Mouse (Mus musculus) kidney, embryonic 16.5 days (tissue): Measurements from ENCODE around the gene Lef1. TPM values are rescaled to one million over a fixed set of nuclear protein-coding genes. Genes with fewer than 3 reads are reported as not detected.
A peak's percentile ranks its signal among the peaks of the same experiment; 100 is the strongest.

Experiments
- ATAC-seq: fragments of 200-750 bp; cut with Nextera tagmentation; 2 replicates; pipeline ENCODE4 v1.8.0; 2017; ENCODE audit warnings: moderate TSS enrichment; ENCODE audit not compliant: low FRiP score, low TSS enrichment
- H3K27ac ChIP-seq: fragments of 300-500 bp; sonication (generic); 2 replicates; pipeline ENCODE4 v1.5.1; 2014; ENCODE audit warnings: low read length
- H3K27me3 ChIP-seq: fragments of 300-500 bp; sonication (generic); 2 replicates; pipeline ENCODE4 v1.6.1; 2014; ENCODE audit warnings: low read length, control low read depth, mixed read lengths; ENCODE audit not compliant: insufficient read depth
- H3K36me3 ChIP-seq: fragments of 300-500 bp; sonication (generic); 2 replicates; pipeline ENCODE4 v1.6.1; 2014; ENCODE audit warnings: low read length, control low read depth, mixed read lengths; ENCODE audit not compliant: insufficient read depth
- H3K4me1 ChIP-seq: fragments of 300-500 bp; sonication (generic); 2 replicates; pipeline ENCODE4 v1.6.1; 2014; ENCODE audit warnings: low read length, control low read depth, mixed read lengths; ENCODE audit not compliant: insufficient read depth
- H3K4me2 ChIP-seq: fragments of 300-500 bp; sonication (generic); replicated peaks from 2 replicates; pipeline ENCODE4 v1.6.1; 2014; ENCODE audit warnings: low read depth, low read length
- H3K4me3 ChIP-seq: fragments of 300-500 bp; sonication (generic); 2 replicates; pipeline ENCODE4 v1.5.1; 2014; ENCODE audit warnings: mild to moderate bottlenecking, low read length
- H3K9ac ChIP-seq: fragments of 300-500 bp; sonication (generic); replicated peaks from 2 replicates; pipeline ENCODE4 v1.6.1; 2014; ENCODE audit warnings: low read length
- H3K9me3 ChIP-seq: fragments of 300-500 bp; sonication (generic); 2 replicates; pipeline ENCODE4 v1.6.1; 2016; ENCODE audit warnings: low read length, control low read depth
- WGBS: fragments of 180-500 bp; shearing (Covaris S2); extraction: QIAGEN DNeasy Blood & Tissue Kit; methylation state at CpG from one replicate; pipeline ENCODE4 v1.1.7; 2014; 5-methylcytosine and 5-hydroxymethylcytosine counted together
- polyA plus RNA-seq: library from polyadenylated mRNA; unstranded; fragments of >200 nt; fragmentation: Nextera tagmentation; extraction: Ambion mirVana; gene quantifications from 2 replicates; pipeline ENCODE4 v1.2.1, GENCODE M21; 2015

Lef1 gene
- polyA plus RNA-seq, 1 experiment from 2014 or later: 20.0 TPM

DNA sequence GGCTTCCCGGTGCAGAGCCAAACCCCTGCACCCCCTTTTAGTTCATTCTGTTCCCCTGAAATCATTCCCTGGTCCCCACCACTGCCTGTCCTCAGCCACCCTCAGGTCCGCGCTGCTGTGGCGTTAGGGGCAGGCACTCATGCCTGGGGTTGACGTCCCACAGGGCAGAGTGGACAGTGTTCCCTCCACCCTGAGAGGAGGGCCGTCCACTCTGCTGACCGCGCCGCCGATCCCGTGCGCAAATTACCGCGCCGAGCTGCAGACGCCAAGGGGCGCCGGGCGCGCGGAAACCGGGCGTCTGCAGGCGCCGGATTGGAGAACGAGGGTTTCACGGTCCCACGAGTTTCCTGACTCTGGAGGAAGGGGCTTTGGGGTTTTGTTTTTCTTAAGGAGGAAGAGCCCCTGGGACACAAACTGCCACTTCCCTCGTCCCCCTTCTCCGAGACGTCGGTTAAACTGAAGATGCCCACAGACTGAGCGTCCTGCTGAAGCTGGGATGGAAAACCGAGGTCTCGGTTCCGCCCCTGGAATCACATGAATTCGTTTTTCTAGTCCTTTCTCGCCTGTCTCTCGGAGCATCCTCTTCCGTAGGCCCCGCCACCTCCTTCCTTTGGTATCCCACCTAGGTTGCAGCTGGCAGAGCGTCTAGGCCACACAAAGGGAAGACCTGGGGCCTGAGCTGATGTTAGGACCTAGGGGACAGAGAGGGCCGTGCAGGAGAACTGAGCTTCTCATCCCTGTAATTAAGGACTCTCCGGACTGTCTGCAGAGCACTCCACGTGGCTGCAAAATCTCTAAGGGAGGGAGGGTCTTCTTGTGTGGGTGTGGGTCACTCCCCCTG, 3.6 kb upstream of the Lef1 start:
- Histone ChIP-seq H3K9ac (peak overlapping the region; percentile 42), H3K4me2 (peak overlapping the region; percentile 79), H3K9me3 (no peaks in the 10 kb centered on the region), H3K4me3 (peak overlapping the region; percentile 49), H3K36me3 (no peaks in the 10 kb centered on the region), H3K27me3 (peaks cover 61% of the 10 kb centered on the region), H3K4me1 (peaks cover 41% of the 10 kb centered on the region), H3K27ac (0 out of 2 replicates have a peak overlapping the region, but pooled peaks have one; percentile 23)
- ATAC-seq: peak; percentile 50; the same call in 1 of the 2 replicates
- under 1% methylated on average over 45 of the region's 45 CpGs for WGBS

DNA sequence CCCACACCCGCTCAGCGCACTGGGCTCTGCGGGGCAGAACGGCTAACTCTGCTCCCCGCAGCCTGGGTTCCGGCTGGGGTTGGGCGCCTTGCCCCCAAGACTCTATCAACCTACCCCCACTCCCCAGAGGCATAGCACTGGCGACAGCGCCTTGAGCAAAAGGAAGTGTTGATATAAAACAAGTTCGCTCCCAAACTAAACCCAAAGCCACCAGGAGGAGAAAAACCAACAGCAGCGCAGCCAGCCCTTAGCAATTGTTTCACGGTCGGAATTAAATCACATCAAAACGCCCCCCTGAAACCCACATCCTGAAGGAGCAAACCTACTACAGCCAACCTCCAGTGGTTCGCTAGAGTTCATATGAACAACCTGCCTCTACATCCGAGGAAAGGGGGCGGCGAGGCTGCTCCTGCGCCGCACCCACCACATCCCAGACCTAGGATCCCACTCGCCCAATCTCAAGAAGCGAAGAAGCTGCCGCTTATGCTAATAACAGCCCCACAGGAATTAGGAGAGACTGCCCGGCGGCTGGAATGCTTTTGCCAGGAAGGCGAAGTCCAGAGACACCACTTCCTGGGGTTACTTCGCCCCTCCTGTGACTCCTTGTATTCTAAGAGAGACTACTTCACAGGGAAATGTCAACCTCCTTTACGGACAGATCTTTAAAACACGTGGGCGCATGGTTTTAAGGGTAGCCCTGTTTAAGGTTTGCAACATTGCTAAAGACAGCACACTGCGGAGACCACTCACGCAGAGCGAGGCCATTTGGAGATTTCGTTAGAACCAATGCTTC, 2.8 kb upstream of the Lef1 start:
- H3K9ac ChIP-seq: no peak overlapping the region

GRCm38 (mm10) chr3:131108094-131108653, 2.1 kb upstream of the Lef1 start:
- WGBS: 1% methylated on average over 9 of the region's 9 CpGs
- Histone ChIP-seq H3K36me3 (no peaks in the 10 kb centered on the region), H3K9ac (no peak overlapping the region), H3K27ac (no peak overlapping the region), H3K4me2 (peak overlapping the region; percentile 79), H3K9me3 (no peaks in the 10 kb centered on the region), H3K4me3 (peak overlapping the region; percentile 49; the same call in 1 of the 2 replicates), H3K4me1 (peaks cover 48% of the 10 kb centered on the region), H3K27me3 (peaks cover 65% of the 10 kb centered on the region)
- no peak for ATAC-seq

More for the DNA sequence above, 2.8 kb upstream of the Lef1 start:
- no peaks in the 10 kb centered on the region for H3K36me3 ChIP-seq
- no peak for ATAC-seq
- H3K4me2 ChIP-seq: peak overlapping the region; percentile 79
- H3K27me3 ChIP-seq: peaks cover 66% of the 10 kb centered on the region
- under 1% methylated on average over 34 of the region's 34 CpGs for WGBS
- peak overlapping the region; percentile 49 for H3K4me3 ChIP-seq
- no peaks in the 10 kb centered on the region for H3K9me3 ChIP-seq
- H3K27ac ChIP-seq: no peak overlapping the region
- peaks cover 41% of the 10 kb centered on the region for H3K4me1 ChIP-seq

DNA sequence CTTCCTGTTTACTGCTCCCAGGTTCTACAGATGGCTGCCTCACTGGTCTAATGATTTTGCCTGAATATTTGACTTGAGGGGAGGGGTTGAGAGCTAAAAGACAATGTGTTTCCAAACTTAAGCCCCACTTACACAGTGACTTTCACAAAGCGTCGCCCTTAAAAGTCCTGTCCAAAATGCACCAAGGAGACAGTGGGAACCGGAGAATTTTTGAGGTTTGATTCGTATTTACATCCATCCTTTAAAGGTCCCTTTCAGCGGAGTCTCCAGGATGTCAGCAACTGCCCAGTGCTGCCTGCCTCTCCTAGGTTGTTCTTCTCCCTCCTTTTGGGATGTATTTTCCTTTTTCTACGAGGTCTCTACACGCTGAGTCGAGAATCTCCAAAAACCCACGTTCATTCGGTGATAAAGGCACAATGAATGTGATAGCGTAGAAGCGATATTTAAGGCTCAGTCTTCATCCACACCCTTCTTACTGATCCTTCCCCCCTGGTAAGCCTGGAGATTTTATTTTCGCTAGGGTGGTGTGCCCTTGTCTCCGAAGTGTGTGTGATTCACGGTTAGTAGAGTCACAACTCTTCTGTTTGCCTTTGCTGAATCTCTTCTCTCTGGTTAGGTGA, 1.1 kb upstream of the Lef1 start:
- Histone ChIP-seq H3K27ac (no peak overlapping the region), H3K4me2 (peak overlapping the region; percentile 89), H3K36me3 (no peaks in the 10 kb centered on the region), H3K27me3 (peaks cover 62% of the 10 kb centered on the region), H3K9ac (no peak overlapping the region; the same call in 1 of the 2 replicates), H3K4me1 (peaks cover 48% of the 10 kb centered on the region), H3K9me3 (no peaks in the 10 kb centered on the region), H3K4me3 (peak overlapping the region; percentile 69)
- WGBS: 2% methylated on average over 15 of the region's 15 CpGs
- ATAC-seq: no peak

DNA sequence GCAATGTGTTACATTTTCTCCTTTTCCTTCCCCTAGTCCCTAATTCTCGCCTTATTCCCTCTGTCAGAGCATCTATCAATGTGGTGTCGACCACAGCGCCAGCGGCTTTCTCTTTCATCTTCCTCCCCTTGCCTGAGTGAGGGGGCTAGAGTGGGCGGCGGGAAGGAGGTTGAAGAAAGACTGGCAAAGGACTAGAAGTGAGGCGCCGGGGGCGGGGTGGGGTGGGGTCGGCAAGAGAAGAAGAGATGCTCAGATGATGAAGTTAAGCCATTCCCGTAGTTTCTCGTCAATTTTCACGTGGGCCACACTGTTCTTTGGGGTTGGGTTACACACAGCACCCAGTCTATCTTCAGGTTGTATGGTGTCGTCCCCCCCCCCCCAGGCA, 593 bp upstream of the Lef1 start:
- H3K27me3 ChIP-seq: peaks cover 62% of the 10 kb centered on the region

DNA sequence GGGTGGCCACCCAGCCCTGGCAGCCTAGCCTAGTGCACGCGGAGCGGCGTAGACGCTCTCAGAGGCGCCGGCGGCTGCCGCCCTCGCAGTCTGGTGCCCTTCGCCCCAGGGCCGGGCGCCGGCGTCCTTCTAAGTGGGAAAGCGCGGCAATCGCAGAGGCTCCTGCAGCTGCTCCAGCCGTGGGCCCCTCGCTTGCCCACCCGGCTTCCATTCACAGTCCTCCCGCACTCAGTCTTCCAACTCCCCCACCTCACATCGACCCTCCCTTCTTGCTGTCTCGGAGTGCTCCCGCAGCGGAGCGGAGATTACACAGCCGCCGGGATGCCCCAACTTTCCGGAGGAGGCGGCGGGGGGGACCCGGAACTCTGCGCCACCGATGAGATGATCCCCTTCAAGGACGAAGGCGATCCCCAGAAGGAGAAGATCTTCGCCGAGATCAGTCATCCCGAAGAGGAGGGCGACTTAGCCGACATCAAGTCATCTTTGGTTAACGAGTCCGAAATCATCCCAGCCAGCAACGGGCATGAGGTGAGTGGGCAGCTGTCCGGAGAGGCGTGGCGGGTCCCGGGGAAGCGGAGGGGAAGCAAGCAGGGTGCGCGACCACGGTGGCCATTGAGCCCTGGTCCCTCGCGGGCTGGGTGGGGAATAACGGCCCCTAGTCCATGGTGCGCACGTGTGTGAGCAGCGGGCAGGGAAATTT, 1.0 kb downstream of the Lef1 start:
- peaks cover 50% of the 10 kb centered on the region for H3K27me3 ChIP-seq
- peaks cover 41% of the 10 kb centered on the region for H3K4me1 ChIP-seq
- ATAC-seq: peak; percentile 24; the same call in 1 of the 2 replicates
- H3K9ac ChIP-seq: peak overlapping the region; percentile 73
- H3K9me3 ChIP-seq: no peaks in the 10 kb centered on the region
- H3K4me3 ChIP-seq: peak overlapping the region; percentile 69
- H3K36me3 ChIP-seq: no peaks in the 10 kb centered on the region
- whole genome bisulfite sequencing: under 1% methylated on average over 54 of the region's 59 CpGs
- H3K27ac ChIP-seq: 0 out of 2 replicates have a peak overlapping the region, but pooled peaks have one; percentile 24
- H3K4me2 ChIP-seq: peak overlapping the region; percentile 89

More for the DNA sequence above, 593 bp upstream of the Lef1 start:
- Histone ChIP-seq H3K36me3 (no peaks in the 10 kb centered on the region), H3K4me1 (peaks cover 48% of the 10 kb centered on the region), H3K27ac (no peak overlapping the region), H3K9ac (no peak overlapping the region; the same call in 1 of the 2 replicates), H3K4me2 (peak overlapping the region; percentile 89), H3K9me3 (no peaks in the 10 kb centered on the region), H3K4me3 (peak overlapping the region; percentile 69)
- ATAC-seq: 0 out of 2 replicates have a peak, but pooled peaks have one; percentile 2
- WGBS: 1% methylated on average over 14 of the region's 14 CpGs

- H3K36me3 ChIP-seq: no peaks in the 10 kb centered on the region
- H3K27ac ChIP-seq: 0 out of 2 replicates have a peak overlapping the region, but pooled peaks have one; percentile 24
- peak overlapping the region; percentile 73 for H3K9ac ChIP-seq
- peak; percentile 57 for ATAC-seq
- H3K4me1 ChIP-seq: peaks cover 34% of the 10 kb centered on the region
- H3K4me3 ChIP-seq: peak overlapping the region; percentile 69
- peak overlapping the region; percentile 89 for H3K4me2 ChIP-seq
- peaks cover 43% of the 10 kb centered on the region for H3K27me3 ChIP-seq
- under 1% methylated on average over 69 of the region's 69 CpGs for WGBS
- no peaks in the 10 kb centered on the region for H3K9me3 ChIP-seq
Observed at GRCm38 (mm10) chr3:131111851-131112572, 1.7 kb downstream of the Lef1 start.

- no peak overlapping the region for H3K27ac ChIP-seq
- no peaks in the 10 kb centered on the region for H3K36me3 ChIP-seq
- H3K4me1 ChIP-seq: peaks cover 28% of the 10 kb centered on the region; the same call in 1 of the 2 replicates
- peak overlapping the region; percentile 73 for H3K9ac ChIP-seq
- 0% methylated on average over 7 of the region's 7 CpGs for WGBS
- no peak for ATAC-seq
- H3K27me3 ChIP-seq: peaks cover 38% of the 10 kb centered on the region
- H3K4me2 ChIP-seq: peak overlapping the region; percentile 89
- H3K4me3 ChIP-seq: peak overlapping the region; percentile 69
- no peaks in the 10 kb centered on the region for H3K9me3 ChIP-seq
Observed at GRCm38 (mm10) chr3:131112573-131112955, 2.3 kb downstream of the Lef1 start.
